Mouse (Mus musculus): ENCODE results near the gene Atp13a3. TPM values are rescaled to one million over a fixed set of nuclear protein-coding genes. Genes with fewer than 3 reads are reported as not detected.

Gene Atp13a3
- polyA plus RNA-seq (2012) = 48.8 and 50.6 TPM in 2 replicates

DNA sequence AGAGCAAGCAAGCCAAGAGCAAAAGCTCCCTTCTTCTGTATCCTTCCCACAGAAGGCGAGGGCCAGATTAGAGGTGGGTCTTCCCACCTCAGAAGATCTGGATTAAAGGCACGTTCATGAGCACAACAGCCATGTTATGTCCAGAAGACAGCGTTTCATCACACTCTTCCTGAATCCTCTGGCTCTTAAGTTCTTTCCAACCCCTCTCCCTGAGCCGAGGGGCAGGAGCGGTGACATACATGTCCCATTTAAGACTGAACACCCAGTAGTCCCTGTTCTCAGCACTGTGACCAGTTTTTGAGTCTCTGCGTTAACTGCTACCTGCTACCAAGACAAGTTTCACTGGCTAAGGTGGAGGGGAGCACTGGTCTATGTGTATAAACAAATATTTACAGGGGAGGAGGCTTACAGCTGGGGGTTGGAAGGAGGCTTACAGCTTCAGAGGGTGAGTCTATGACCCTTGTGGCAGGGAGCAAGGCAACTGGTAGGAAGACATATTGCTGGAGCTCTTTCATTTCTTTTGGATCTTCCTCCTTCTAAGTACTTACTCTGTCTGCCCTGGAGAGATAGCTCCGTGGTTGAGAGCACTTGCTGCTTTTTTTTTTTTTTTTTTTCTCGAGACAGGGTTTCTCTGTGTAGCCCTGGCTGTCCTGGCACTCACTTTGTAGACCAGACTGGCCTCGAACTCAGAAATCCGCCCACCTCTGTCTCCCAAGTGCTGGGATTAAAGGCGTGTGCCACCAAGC is at the start of gene Atp13a3:
Gene Atp13a3, minus strand, starts transcription at position 51 of the 746 bp plus-strand sequence.

DNA sequence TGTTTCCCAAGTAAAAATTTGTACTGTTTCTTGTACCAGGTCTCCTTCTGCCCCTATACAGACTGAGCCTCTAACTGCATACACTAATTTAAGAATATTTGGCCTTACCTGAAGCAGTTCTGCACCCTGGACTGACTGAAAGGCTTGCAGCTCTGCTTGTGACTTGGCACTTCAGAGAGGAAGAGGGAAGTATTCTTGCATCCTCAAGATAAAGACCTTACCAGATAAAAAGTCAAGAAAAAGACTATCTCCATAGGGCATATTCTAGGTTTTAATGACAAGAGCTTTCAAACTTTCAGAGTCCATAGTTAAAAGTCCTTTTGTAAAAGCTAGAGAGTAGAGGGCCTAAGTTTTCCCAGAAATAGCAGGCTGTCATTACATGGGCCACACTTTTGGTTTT is 95.1 kb downstream of the Atp13a3 start, which contains the start of gene Gp5:
Gene Gp5, minus strand, starts transcription at position 133 of the 400 bp plus-strand sequence.

DNA sequence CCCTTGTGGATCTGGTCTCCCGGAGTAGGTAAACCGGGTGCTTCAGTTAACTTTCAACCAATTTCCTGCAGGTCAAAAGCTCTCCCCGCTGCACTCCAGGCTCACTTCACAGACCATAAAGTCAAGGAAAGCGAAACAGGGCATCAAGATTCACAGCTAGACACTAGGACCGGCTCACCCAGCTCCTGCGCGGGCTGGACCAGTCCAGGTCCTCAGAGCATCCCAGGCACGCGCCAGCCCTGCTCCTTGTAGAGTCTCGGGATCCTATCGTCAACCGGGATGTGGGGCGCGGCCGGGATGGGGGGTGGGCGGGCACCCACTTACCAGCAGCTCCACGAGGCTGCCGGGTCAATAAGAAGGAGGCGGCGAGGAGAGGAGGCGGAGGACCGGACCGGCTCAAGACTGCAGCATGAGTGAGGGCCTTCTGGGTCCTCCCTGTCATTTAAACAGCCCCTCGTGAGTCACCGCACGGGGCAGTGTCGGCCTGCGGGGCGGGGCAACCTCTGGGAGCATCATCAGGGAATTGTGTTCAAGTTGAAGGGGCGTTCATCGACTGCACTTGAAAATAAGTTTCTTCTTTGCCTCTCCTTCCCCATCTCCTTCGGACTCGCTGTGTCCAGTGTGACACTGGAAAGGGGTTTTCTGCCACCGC is 122.8 kb downstream of the Atp13a3 start, which contains the start of gene Lrrc15:
Gene Lrrc15, minus strand, starts transcription at position 413 of the 652 bp plus-strand sequence.

DNA sequence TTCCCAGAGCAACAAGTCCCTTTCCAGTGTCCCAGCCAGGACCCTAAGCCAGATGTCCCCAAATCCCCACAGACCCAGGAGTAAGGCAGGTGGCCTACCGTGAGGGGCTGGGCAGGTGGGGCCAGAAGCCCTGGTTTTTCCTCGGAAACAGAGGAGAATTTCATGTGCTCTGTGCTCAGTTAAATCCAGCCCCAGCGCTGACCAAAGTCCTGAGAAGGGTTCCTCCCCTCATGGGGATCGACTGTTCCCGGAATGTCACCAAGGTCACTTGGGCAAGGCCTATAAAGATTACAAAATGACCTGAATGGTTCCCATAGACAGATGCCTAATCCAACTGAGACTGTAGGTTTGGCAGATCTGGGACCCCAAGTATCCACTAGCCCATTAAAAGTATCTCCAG is 138.4 kb downstream of the Atp13a3 start, which contains the start of gene Cpn2:
Gene Cpn2, minus strand, starts transcription at position 141 of the 400 bp plus-strand sequence.

Other genes starting within 250 kb of the Atp13a3 start
- not detected in 2 replicates for gene Cpn2, start 138.5 kb downstream of the Atp13a3 start, polyA plus RNA-seq (2012)
- gene Lrrc15, start 122.7 kb downstream of the Atp13a3 start, polyA plus RNA-seq (2012) = not detected in 2 replicates
- 20.0 and 28.2 TPM in 2 replicates for gene Gp5, start 95.2 kb downstream of the Atp13a3 start, polyA plus RNA-seq (2012)
- 0.14 and 0.54 TPM in 2 replicates for gene Tmem44, start 144.9 kb upstream of the Atp13a3 start, polyA plus RNA-seq (2012)
- 10.3 and 10.8 TPM in 2 replicates for gene Lsg1, start 181.6 kb upstream of the Atp13a3 start, polyA plus RNA-seq (2012)
- 29.6 and 33.1 TPM in 2 replicates for gene Fam43a, start 193.7 kb upstream of the Atp13a3 start, polyA plus RNA-seq (2012)

Measured in megakaryocyte-erythroid progenitor cell, adult 5 weeks (primary cell).